Mouse (Mus musculus) mature B cell (primary cell): ENCODE measurements around the gene Gm11214.

Experiments used
- in situ Hi-C: fragments of 300-500 bp; cut with MboI; formaldehyde crosslinking; loops from 2 replicates; pipeline ENCODE4 v1.14.3; 2019

The Gm11214 gene

GRCm38 (mm10) chr4:63661426-63661825 lies 1.8 kb downstream of the Gm11214 start:
- in situ Hi-C loops, result no loop called here

- in situ Hi-C loops, result no loop called here
Measured at GRCm38 (mm10) chr4:63659775-63660174, 3.4 kb downstream of the Gm11214 start.

GRCm38 (mm10) chr4:63659086-63659485 lies 4.1 kb downstream of the Gm11214 start:
- in situ Hi-C loops, result no loop called here

- in situ Hi-C loops, result no loop called here
Measured at GRCm38 (mm10) chr4:63654381-63654780, 8.8 kb downstream of the Gm11214 start.

GRCm38 (mm10) chr4:63643956-63644726 lies 19.0 kb downstream of the Gm11214 start:
- in situ Hi-C loops, result no loop called here

- in situ Hi-C loops, result no loop called here
Measured at GRCm38 (mm10) chr4:63639842-63640241, 23.3 kb downstream of the Gm11214 start.

GRCm38 (mm10) chr4:63638603-63639002 lies 24.6 kb downstream of the Gm11214 start:
- in situ Hi-C loops, result no loop called here

- in situ Hi-C loops, result no loop called here
Measured at GRCm38 (mm10) chr4:63633181-63633580, 30.0 kb downstream of the Gm11214 start.

GRCm38 (mm10) chr4:63627111-63627510 lies 36.1 kb downstream of the Gm11214 start:
- in situ Hi-C loops, result no loop called here

GRCm38 (mm10) chr4:63625563-63626080 lies 37.6 kb downstream of the Gm11214 start:
- in situ Hi-C loops, result no loop called here

GRCm38 (mm10) chr4:63622378-63622835 lies 40.8 kb downstream of the Gm11214 start, which contains the start of gene Tex48:
Gene Tex48 (minus strand): TSS chr4:63622428.
- in situ Hi-C loops, result no loop called here

- in situ Hi-C loops, result no loop called here
Measured at GRCm38 (mm10) chr4:63621861-63622260, 41.3 kb downstream of the Gm11214 start.
